Mouse (Mus musculus) layer of hippocampus, postnatal 36 days (tissue): ENCODE data around the gene Gal3st1. TPM values are rescaled to one million over a fixed set of nuclear protein-coding genes. Genes with fewer than 3 reads are reported as not detected.
"Not testable (repeated sequence)": the region's sequence is repeated elsewhere in the genome, so short reads cannot be mapped to it uniquely, and the experiment has no call there.

Source experiments
- DNase-seq, 2 experiments: peaks; one replicate each; pipeline ENCODE4 v3.0.0; 2022
- total RNA-seq, 2 experiments: library from RNA; stranded (reverse); gene quantifications; 2 replicates each; pipeline ENCODE4 v1.2.3; 2021

Gene Gal3st1
- 10 to 100 TPM; 12.5 to 14.2 TPM for total RNA-seq

DNA sequence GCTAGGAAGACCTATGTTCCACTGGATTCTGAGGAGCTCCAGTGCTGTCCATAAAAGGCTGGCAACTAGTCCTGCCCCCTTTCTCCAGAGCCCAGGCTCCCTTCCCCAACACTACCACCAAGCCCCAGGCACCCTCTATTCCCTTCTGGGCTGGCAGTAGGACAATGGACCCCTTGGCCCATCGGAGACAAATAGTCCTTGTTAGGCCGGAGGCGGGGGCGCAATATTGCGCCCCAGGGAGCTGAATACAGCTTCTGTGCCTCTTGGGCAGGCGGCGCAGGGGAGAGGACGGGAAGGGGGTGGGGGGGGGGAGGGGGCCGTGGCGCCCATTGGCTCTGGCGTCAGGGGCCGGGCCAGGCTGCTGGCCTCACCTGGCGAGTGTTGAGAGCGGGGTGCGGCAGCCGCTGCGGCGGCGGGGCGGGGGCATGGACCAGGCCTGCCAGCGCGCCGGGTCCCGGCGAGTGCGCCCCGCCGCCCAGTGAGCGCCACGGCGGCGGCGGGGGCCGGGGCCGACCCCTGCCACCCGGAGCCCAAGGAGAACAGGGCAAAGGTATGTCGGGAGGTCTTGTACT lies at the start of gene Gal3st1:
Gal3st1 (plus strand) TSS at position 346 of the 572 bp plus-strand sequence.
- DNase-seq, result peak; percentile 45 to 49

- no peak for DNase-seq
Measured at GRCm38 (mm10) chr11:3933756-3934285, 49.6 kb upstream of the Gal3st1 start.

DNA sequence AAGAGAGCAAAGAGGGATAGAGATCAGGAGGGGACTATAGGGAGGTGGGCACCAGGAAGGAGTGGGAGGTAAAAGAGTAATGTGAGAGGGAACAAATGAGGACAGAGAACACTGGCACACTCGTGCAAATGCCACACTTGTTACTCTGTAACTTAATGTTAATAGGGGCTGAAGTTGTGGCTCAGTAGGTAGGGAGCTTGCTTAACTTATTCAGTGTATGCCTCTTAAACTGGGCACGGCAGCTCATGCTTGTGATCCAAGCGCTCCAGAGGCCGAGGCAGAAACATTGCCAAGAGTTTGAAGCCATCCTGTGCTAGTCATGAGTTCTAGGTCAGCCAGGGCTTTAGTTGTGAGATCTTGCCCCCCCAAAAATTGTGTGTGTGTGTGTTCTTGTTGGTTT lies 48.3 kb upstream of the Gal3st1 start:
- DNase-seq, result no peak

DNA sequence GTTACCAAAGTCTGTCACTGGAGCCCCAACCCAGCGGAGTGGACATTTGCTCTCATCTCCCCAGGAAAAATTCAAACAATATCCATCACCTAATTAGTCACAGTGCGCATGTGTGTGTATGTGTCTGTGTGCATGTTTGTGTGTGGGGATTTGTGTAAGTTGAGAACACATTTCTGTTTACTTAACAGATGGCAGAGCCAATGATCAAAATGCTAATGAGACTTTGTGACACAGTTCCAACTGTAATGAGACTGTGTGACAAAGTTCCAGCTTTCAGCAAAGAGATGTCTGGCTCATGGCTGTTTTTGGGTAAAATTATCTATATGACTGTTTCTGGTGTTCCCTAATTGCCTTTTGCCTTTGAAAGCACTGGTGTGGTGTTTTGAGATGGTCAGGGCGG lies 47.1 kb upstream of the Gal3st1 start:
- DNase-seq, result no peak

DNA sequence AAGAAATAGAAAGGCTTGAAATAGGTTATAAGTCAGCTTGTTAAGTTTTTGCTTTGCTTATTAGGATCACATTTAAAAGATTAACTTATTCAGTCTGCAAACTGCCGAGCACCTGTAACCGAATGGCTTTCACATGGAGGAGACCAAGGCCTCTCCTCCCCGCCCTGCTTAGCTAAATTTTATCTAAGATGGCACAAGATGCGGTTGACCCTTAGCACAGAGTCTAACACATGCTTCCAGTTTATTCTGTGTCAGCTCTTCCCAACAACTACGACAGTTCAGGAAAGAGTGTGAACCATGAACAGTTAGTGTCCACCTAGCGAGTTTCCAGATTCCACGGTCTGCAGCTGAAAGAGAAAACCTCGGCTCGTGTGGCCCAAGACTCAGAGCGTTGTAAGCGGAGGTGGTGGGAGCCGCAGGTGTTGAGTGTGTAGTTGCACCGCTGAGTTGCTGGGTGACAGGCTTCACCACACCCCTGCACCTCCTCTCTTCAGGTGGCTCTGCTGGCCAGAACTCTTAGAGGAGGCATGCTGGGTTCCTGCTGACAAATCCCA lies 46.0 kb upstream of the Gal3st1 start:
- DNase-seq, result no peak

DNA sequence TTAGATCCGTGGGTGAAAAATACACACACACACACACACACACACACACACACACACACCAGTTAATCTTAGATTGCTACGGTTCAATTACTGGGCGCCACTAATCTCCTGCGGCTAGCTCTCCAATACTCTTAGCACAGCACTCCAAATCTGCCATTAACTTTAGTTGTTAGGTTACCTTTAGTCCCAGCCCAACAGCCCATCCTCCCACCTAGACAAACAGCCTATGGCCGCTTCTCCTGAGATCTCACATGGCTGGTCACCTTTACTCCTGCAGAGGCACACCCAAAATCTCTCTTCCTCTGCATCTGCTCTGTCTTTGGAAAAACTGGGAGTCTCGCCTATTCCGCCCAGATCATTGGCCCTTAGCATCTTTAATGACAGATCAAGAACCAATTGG lies 42.1 kb upstream of the Gal3st1 start:
- DNase-seq, result no peak

DNA sequence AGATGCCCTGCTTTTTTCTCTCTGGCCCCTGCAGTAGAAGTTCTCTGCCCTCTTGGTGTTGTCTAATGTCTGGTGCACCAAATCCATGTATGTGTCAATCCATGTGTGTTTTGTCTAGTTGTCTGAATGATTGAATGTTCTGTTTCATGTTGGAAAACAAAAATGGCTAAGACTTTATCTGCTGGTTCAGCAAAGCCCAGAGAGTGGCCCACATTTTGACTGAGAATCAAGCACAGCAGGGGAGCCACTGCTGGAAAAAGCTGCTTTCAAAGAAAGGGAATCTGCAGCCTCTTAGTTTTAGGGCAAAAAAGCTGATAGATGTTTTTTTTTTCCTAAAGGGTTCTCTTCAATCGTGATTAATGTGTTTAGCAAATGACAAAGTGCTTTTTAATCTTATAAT lies 37.0 kb upstream of the Gal3st1 start:
- DNase-seq, result no peak

DNA sequence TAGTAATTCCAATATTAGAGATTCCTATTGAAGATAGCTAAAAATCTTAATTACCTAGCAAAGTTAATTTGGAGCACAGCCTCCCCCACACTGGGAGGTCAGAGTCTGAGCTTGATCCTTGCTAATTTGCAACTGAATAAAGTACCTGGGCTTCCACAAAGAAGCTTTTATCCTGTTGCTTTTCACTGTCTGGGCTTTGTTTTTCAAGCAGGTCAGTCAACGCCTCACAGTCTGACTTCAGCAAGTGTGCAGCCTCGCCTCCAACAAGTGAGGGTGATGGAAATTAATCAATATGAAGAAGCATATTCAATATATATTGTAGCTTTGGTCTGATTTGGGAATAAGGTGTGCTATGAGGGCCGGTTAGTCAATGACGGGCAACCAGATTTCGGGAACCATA lies 28.6 kb upstream of the Gal3st1 start:
- not testable (repeated sequence) for DNase-seq

DNA sequence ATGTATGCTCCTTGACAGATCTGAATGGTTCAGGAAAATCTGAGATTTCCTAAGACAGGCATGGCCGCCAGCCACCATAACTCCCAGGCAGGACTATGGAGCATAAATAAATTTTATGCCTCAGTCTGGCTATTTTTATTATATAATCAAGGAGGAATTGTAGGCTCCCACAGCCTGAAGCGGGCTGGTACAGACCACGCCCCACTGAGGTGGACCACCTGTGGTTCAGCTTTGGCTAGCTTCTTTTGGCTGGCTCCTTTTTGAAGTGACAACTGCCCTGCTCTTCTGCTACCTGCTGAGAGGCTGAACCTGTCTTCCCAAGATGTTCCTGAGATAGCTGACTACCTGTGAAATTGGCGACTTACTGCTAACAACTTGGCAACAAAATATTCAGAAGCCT lies 28.1 kb upstream of the Gal3st1 start:
- DNase-seq, result not testable (repeated sequence)

- DNase-seq, result no peak
Measured at GRCm38 (mm10) chr11:3960901-3961300, 22.5 kb upstream of the Gal3st1 start.

- DNase-seq, result no peak
Measured at GRCm38 (mm10) chr11:3961761-3962160, 21.7 kb upstream of the Gal3st1 start.

- no peak for DNase-seq
Measured at GRCm38 (mm10) chr11:3963155-3963554, 20.3 kb upstream of the Gal3st1 start.

DNA sequence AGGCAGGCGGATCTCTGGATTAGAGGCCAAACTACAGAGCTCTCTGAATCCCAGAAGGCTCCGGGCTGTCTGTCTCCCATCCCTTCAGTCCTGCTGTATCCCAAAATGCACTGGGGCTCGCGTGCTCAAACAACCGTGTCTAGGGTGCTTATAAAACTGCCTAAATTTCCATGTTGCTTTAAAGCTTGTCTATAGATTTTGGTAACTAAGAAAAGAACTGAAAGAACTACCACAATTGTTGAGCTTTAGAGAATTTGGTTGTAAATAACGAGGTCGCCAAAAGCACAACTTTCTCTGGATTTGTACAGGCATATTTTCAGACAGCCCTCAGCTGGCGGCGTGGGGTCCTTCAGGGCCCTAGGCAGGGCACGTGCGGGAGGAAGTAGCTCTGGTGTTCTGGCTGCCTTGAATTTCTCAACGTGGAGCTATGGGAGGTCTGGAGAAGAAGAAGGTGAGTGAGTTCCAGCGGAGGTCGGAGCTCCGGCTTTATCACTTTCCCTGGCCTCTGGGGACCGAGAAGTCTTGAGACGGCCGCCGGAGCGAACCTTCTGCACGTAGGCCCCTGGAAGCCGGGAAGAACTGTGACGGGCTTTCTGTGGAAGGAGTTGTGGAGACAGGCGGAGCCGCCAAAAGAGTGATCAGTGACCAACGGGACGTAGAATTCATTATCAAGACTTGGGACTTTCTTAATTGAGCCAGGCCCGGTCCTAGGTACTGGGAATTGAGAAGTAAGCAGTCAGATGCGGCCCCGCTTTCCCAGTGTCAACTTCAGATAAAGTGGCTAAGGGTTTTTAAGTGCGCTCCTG lies 19.6 kb upstream of the Gal3st1 start, which contains the start of gene Pes1:
Pes1 (plus strand) TSS at position 366 of the 806 bp plus-strand sequence.
- DNase-seq, result peak; percentile 82 to 83

GRCm38 (mm10) chr11:3964416-3965172 lies 18.8 kb upstream of the Gal3st1 start:
- no peak for DNase-seq

- DNase-seq, result no peak
Measured at GRCm38 (mm10) chr11:3969837-3970236, 13.6 kb upstream of the Gal3st1 start.

GRCm38 (mm10) chr11:3970361-3970760 lies 13.1 kb upstream of the Gal3st1 start:
- no peak for DNase-seq

GRCm38 (mm10) chr11:3973081-3973480 lies 10.4 kb upstream of the Gal3st1 start:
- DNase-seq, result no peak

- DNase-seq, result no peak
Measured at GRCm38 (mm10) chr11:3974311-3974710, 9.1 kb upstream of the Gal3st1 start.

- DNase-seq, result no peak
Measured at GRCm38 (mm10) chr11:3976678-3977077, 6.8 kb upstream of the Gal3st1 start, which contains the start of gene 4930556J24Rik. TSS of gene 4930556J24Rik (minus strand) at chr11:3976778.

GRCm38 (mm10) chr11:3978421-3978820 lies 5.0 kb upstream of the Gal3st1 start:
- no peak for DNase-seq

- no peak for DNase-seq
Measured at GRCm38 (mm10) chr11:3981536-3981935, 1.9 kb upstream of the Gal3st1 start.
